Mouse (Mus musculus): ENCODE results near the gene Defa2.
"Not testable (repeated sequence)": the region's sequence is repeated elsewhere in the genome, so short reads cannot be mapped to it uniquely, and the experiment has no call there.

Gene Defa2

GRCm38 (mm10) chr8:21378215-21378614 lies at the start of gene Defa2:
TSS of gene Defa2 (plus strand) at chr8:21378515.
- H3K4me3 ChIP-seq (replicated peaks; ENCODE audit: low read length); H3K4me1 ChIP-seq (replicated peaks; ENCODE audit: low read depth, low read length); H3K27me3 ChIP-seq (ENCODE audit: insufficient read depth, low read length); H3K9me3 ChIP-seq (ENCODE audit: low read length); H3K36me3 ChIP-seq (ENCODE audit: insufficient read depth, low read length): not testable (repeated sequence)

DNA sequence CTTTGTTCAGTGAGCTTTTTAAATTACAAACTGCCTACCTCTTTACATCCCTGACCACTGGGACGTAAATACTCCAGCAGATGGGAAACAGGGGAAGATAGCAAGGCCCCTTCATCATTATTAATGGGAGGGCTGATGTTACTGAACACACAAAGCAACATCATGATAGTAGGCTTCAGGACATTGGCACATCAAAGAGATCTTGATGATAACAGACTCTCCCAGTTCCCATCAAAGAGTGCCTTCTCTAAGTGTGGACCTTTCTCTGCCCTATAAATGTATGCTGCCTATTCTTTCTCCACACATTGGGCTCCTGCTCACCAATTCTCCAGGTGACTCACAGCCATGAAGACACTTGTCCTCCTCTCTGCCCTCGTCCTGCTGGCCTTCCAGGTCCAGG lies 13.2 kb downstream of the Defa2 start, which contains the start of gene Defa33:
Gene Defa33, plus strand, starts transcription at position 301 of the 400 bp plus-strand sequence.
- H3K9me3 ChIP-seq (ENCODE audit: low read length); H3K27me3 ChIP-seq (ENCODE audit: insufficient read depth, low read length); H3K4me1 ChIP-seq (replicated peaks; ENCODE audit: low read depth, low read length); H3K4me3 ChIP-seq (replicated peaks; ENCODE audit: low read length); H3K36me3 ChIP-seq (ENCODE audit: insufficient read depth, low read length): not testable (repeated sequence)

DNA sequence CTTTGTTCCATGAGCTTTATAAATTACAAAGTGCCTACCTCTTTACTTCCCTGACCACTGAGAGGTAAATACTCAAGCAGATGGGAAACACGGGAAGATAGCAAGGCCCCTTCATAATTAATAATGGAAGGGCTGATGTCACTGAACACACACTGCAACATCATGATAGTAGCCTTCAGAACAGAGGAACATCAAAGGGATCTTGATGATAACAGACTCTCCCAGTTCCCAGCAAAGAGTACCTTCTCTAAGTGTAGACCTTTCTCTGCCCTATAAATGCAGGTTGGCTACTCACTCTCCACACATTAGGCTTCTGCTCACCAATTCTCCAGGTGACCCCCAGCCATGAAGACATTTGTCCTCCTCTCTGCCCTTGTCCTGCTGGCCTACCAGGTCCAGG lies 48.8 kb downstream of the Defa2 start, which contains the start of gene Defa36:
Gene Defa36, plus strand, starts transcription at position 301 of the 400 bp plus-strand sequence.
- H3K9me3 ChIP-seq (ENCODE audit: low read length); H3K4me3 ChIP-seq (replicated peaks; ENCODE audit: low read length); H3K36me3 ChIP-seq (ENCODE audit: insufficient read depth, low read length); H3K27me3 ChIP-seq (ENCODE audit: insufficient read depth, low read length); H3K4me1 ChIP-seq (replicated peaks; ENCODE audit: low read depth, low read length): not testable (repeated sequence)

Data from E14TG2a.4 (cell line).